Mouse (Mus musculus) cortical plate, adult 2 months (tissue): Measurements from ENCODE around the gene Cfap97d1.

Experiments used
- CTCF ChIP-seq: fragments of 200-500 bp; IDR thresholded peaks from 2 replicates; pipeline ENCODE4 v1.5.1; 2011; ENCODE audit warnings: mild to moderate bottlenecking, control low read depth, low read length; ENCODE audit not compliant: insufficient read depth; ENCODE audit errors: extremely low read depth
- POLR2A ChIP-seq: fragments of 200-500 bp; IDR thresholded peaks from 2 replicates; pipeline ENCODE4 v1.6.1; 2011; ENCODE audit warnings: mild to moderate bottlenecking, low read length, control low read depth; ENCODE audit not compliant: insufficient read depth; ENCODE audit errors: extremely low read depth

DNA sequence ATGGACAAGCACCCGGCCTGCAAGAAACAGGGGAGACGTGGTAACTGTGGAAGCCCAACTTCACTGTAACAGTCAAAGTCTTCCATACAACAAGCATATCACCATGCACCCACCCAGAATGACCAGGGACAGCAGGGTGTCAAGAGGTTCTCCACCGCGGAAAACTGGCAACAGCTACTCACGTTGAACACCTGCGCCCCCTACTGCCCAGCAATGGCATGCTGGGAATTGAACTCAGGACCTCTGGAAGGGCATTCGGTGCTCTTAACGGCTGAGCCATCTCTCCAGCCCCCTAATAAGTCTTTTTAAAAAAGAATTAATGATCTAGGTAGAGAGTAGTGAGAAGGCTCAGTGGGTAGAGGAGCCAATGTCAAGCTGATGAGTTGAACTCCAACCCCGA is 9.2 kb upstream of the Cfap97d1 start:
- TF ChIP-seq CTCF (peak; percentile 30), POLR2A (no peak)
